Mouse (Mus musculus): Measurements from ENCODE around the gene Htr1b. TPM values are rescaled to one million over a fixed set of nuclear protein-coding genes. Genes with fewer than 3 reads are reported as not detected.

Htr1b gene
- polyA plus RNA-seq, 1 experiment from 2014 or later, result 0.84 TPM

- no peak for ATAC-seq (ENCODE audit: extremely low read depth, insufficient number of reproducible peaks, low FRiP score, low TSS enrichment)
Measured at GRCm38 (mm10) chr9:81611022-81611421, 22.6 kb downstream of the Htr1b start.

More at GRCm38 (mm10) chr9:81611022-81611421, 22.6 kb downstream of the Htr1b start:
- WGBS, result 65% methylated on average over 4 of the region's 4 CpGs
- Histone ChIP-seq H3K27me3 (replicated peaks) (no peaks in the 10 kb centered on the region), H3K4me2 (no peak overlapping the region), H3K27ac (replicated peaks) (no peak overlapping the region), H3K4me3 (no peak overlapping the region), H3K4me1 (no peaks in the 10 kb centered on the region), H3K9me3 (peaks cover 3% of the 10 kb centered on the region; the same call in 1 of the 2 replicates), H3K9ac (no peak overlapping the region), H3K36me3 (no peaks in the 10 kb centered on the region)

Other genes with a start within 250 kb of the Htr1b start
- gene Mei4, start 229.8 kb upstream of the Htr1b start, polyA plus RNA-seq (2015; fragmentation: Nextera tagmentation; extraction: Ambion mirVana), result 0.23 and 0.32 TPM in 2 replicates

Measured in heart, embryonic 13.5 days (tissue).